In genomic region chr14:31385406-31385805, GRCm38 (mm10) we compare ENCODE assay signal across 9 mouse cellular contexts. TPM values are rescaled to one million over a fixed set of nuclear protein-coding genes. Genes with fewer than 3 reads are reported as not detected.
A peak's percentile ranks its signal among the peaks of the same experiment; 100 is the strongest.
DNase-seq lines count a peak whose midpoint lies in the region; ATAC-seq and TF ChIP-seq lines count a peak whose summit lies in the region.
"Had no signal": no experiment of that assay in that cellular context is flagged by ENCODE, and none has a peak within 500 bp of the region (broad histone marks: within the 10 kb centered on the region; RNA-seq: fewer than 3 reads in every experiment).

No protein-coding gene starts in this region.

- H3K4me3 ChIP-seq in cerebellum, adult 2 months (replicated peaks; ENCODE audit: insufficient read depth, low read depth, low read length) = no peak overlapping the region
- H3K4me3 ChIP-seq in kidney, embryonic 16.5 days (ENCODE audit: low read length) = no peak overlapping the region
- H3K4me3 ChIP-seq in kidney, adult 2 months (ENCODE audit: insufficient read depth, low read depth, low read length) = no peak overlapping the region
- H3K4me3 ChIP-seq in limb, embryonic 13.5 days = no peak overlapping the region
- no peak overlapping the region for H3K4me3 ChIP-seq in thymus, adult 2 months (ENCODE audit: control insufficient read depth, insufficient read depth, low read length)
- H3K4me3 ChIP-seq: midbrain, embryonic 13.5 days had no signal

- no peaks in the 10 kb centered on the region for H3K9me3 ChIP-seq in kidney, embryonic 16.5 days (ENCODE audit: low read length)
- no peaks in the 10 kb centered on the region for H3K9me3 ChIP-seq in limb, embryonic 13.5 days
- H3K9me3 ChIP-seq: midbrain, embryonic 13.5 days had no signal

- 64% methylated on average over 5 of the region's 5 CpGs for WGBS in cerebellum, adult 2 months
- WGBS in kidney, embryonic 16.5 days = 81% methylated on average over 5 of the region's 5 CpGs
- WGBS in kidney, adult 2 months = 80% methylated on average over 5 of the region's 5 CpGs
- 76% methylated on average over 5 of the region's 5 CpGs for WGBS in limb, embryonic 13.5 days
- WGBS in thymus, adult 2 months = 95% methylated on average over 5 of the region's 5 CpGs

- POLR2A ChIA-PET in Patski (lab: Charles Lee) = interaction anchor here (1.4 kb wide), 1 partner anchor 50 kb away, joined by 4 read pairs; the partner anchor contains the start of gene Sh3bp5

- TF ChIP-seq CTCF in cerebellum, adult 2 months (IDR thresholded peaks at IDR 0.05; ENCODE audit: borderline replicate concordance, insufficient read depth, low read depth, low read length) = no peak
- TF ChIP-seq CTCF in kidney, adult 2 months (conservative IDR thresholded peaks at IDR 0.05; ENCODE audit: insufficient read depth, insufficient read length, low read depth, low read length) = no peak
- TF ChIP-seq CTCF in Patski (IDR thresholded peaks at IDR 0.05) = no peak
- TF ChIP-seq CTCF in thymus, adult 2 months (IDR thresholded peaks at IDR 0.05; ENCODE audit: borderline replicate concordance, control insufficient read depth, extremely low read depth, insufficient read depth, low read length, poor library complexity) = no peak

- H3K36me3 ChIP-seq in kidney, embryonic 16.5 days (ENCODE audit: insufficient read depth, low read length) = peaks cover 5% of the 10 kb centered on the region; the same call in 1 of the 2 replicates
- no peaks in the 10 kb centered on the region for H3K36me3 ChIP-seq in kidney, adult 2 months (ENCODE audit: control insufficient read depth, insufficient read depth, low read length)
- peaks cover 26% of the 10 kb centered on the region for H3K36me3 ChIP-seq in limb, embryonic 13.5 days
- no peaks in the 10 kb centered on the region for H3K36me3 ChIP-seq in thymus, adult 2 months (ENCODE audit: control insufficient read depth, insufficient read depth, low read length)

- CTCF ChIA-PET in Patski (lab: Charles Lee) = interaction anchor here (1.0 to 4.2 kb wide), 16 partner anchors 16 to 214 kb away, joined by 3 to 17 read pairs (median 4); partner anchors contain the start of gene Sh3bp5

- no peak for TF ChIP-seq POLR2A in cerebellum, adult 2 months (IDR thresholded peaks at IDR 0.05; ENCODE audit: borderline replicate concordance, insufficient read depth, low read length)
- no peak for TF ChIP-seq POLR2A in kidney, adult 2 months (IDR thresholded peaks at IDR 0.05; ENCODE audit: low read depth, low read length)
- TF ChIP-seq POLR2A in thymus, adult 2 months (IDR thresholded peaks at IDR 0.05; ENCODE audit: control insufficient read depth, extremely low read depth, insufficient read depth, low read length, poor library complexity) = no peak

- 0 out of 2 replicates have a peak overlapping the region, but pooled peaks have one; percentile 4 for H3K9ac ChIP-seq in kidney, embryonic 16.5 days (replicated peaks; ENCODE audit: low read length)
- H3K9ac ChIP-seq in limb, embryonic 13.5 days = 0 out of 2 replicates have a peak overlapping the region, but pooled peaks have one; percentile 0
- H3K9ac ChIP-seq: midbrain, embryonic 13.5 days had no signal

- peaks cover 68% of the 10 kb centered on the region for H3K4me1 ChIP-seq in cerebellum, adult 2 months (ENCODE audit: control insufficient read depth, insufficient read depth, low read length)
- peaks cover 28% of the 10 kb centered on the region for H3K4me1 ChIP-seq in kidney, embryonic 16.5 days (ENCODE audit: insufficient read depth, low read length)
- peaks cover 20% of the 10 kb centered on the region; the same call in 1 of the 2 replicates for H3K4me1 ChIP-seq in kidney, adult 2 months (ENCODE audit: control insufficient read depth, insufficient read depth, low read length)
- H3K4me1 ChIP-seq in limb, embryonic 13.5 days = peaks cover 52% of the 10 kb centered on the region
- H3K4me1 ChIP-seq in thymus, adult 2 months (replicated peaks; ENCODE audit: control insufficient read depth, insufficient read depth, low read length) = peaks cover 19% of the 10 kb centered on the region

- H3K4me2 ChIP-seq in kidney, embryonic 16.5 days (replicated peaks; ENCODE audit: low read depth, low read length) = no peak overlapping the region
- no peak overlapping the region; the same call in 1 of the 2 replicates for H3K4me2 ChIP-seq in limb, embryonic 13.5 days (replicated peaks)
- H3K4me2 ChIP-seq: midbrain, embryonic 13.5 days had no signal

- no peak for ATAC-seq in kidney, embryonic 16.5 days (ENCODE audit: low FRiP score, low TSS enrichment)
- ATAC-seq in Patski = peak; percentile 35
- no peak; the same call in 1 of the 2 replicates for ATAC-seq in limb, embryonic 13.5 days (ENCODE audit: low FRiP score, low read depth)
- ATAC-seq: midbrain, embryonic 13.5 days had no signal

- peak in 1 of 2 experiments; percentile 41 for DNase-seq in cerebellum, adult 2 months
- no peak for DNase-seq in cerebellum, adult 11 months
- no peak for DNase-seq in kidney, adult 2 months
- DNase-seq in Patski (ENCODE audit: low read depth, low spot score) = no peak
- DNase-seq in frontal cortex, adult 2 months (ENCODE audit: extremely low spot score in 1 of 2, low spot score in 1 of 2) = no peak
- no peak for DNase-seq in thymus, adult 2 months

- peak overlapping the region; percentile 62 for H3K27ac ChIP-seq in cerebellum, adult 2 months (ENCODE audit: insufficient read depth, low read length)
- peak overlapping the region; percentile 86 for H3K27ac ChIP-seq in kidney, embryonic 16.5 days (ENCODE audit: low read length)
- no peak overlapping the region for H3K27ac ChIP-seq in kidney, adult 2 months (ENCODE audit: insufficient read depth, low read depth, low read length)
- H3K27ac ChIP-seq in limb, embryonic 13.5 days = peak overlapping the region; percentile 82
- no peak overlapping the region for H3K27ac ChIP-seq in thymus, adult 2 months (ENCODE audit: control insufficient read depth, insufficient read depth, low read length)
- H3K27ac ChIP-seq: midbrain, embryonic 13.5 days had no signal

- in situ Hi-C loops in Patski (cut with MboI; ENCODE audit: low pct_unique_long_range_greater_than_20kb) = loop anchor here (5.0 kb wide), 2 partner anchors 52 to 77 kb away; partner anchors contain the start of gene Sh3bp5

- H3K27me3 ChIP-seq in cerebellum, adult 2 months (ENCODE audit: control insufficient read depth, insufficient read depth, low read length) = no peaks in the 10 kb centered on the region
- no peaks in the 10 kb centered on the region for H3K27me3 ChIP-seq in kidney, embryonic 16.5 days (ENCODE audit: insufficient read depth, low read length)
- H3K27me3 ChIP-seq in kidney, adult 2 months (replicated peaks; ENCODE audit: control insufficient read depth, insufficient read depth, low read length) = no peaks in the 10 kb centered on the region
- no peaks in the 10 kb centered on the region for H3K27me3 ChIP-seq in Patski
- no peaks in the 10 kb centered on the region for H3K27me3 ChIP-seq in limb, embryonic 13.5 days
- H3K27me3 ChIP-seq in thymus, adult 2 months (ENCODE audit: control insufficient read depth, insufficient read depth, low read length) = no peaks in the 10 kb centered on the region
- H3K27me3 ChIP-seq: midbrain, embryonic 13.5 days had no signal

RNA-seq across cellular contexts. Expression of gene Capn7, which starts 49.0 kb away (rescaled TPM):
- 38.0 and 40.4 TPM in 2 replicates for polyA plus RNA-seq in cerebellum, adult 2 months (2012; rRNA removed)
- 45.0 and 48.8 TPM in 2 replicates for polyA plus RNA-seq in kidney, embryonic 16.5 days (2015; fragmentation: Nextera tagmentation; extraction: Ambion mirVana)
- 13.6 and 16.2 TPM in 2 replicates for polyA plus RNA-seq in kidney, adult 2 months (2012; rRNA removed)
- 50.4 TPM for polyA plus RNA-seq in Patski (2021)
- polyA plus RNA-seq in limb, embryonic 13.5 days (2015; fragmentation: Nextera tagmentation; extraction: Ambion mirVana) = 40.0 and 41.4 TPM in 2 replicates
- polyA plus RNA-seq in frontal cortex, adult 2 months (2012; rRNA removed) = 32.1 and 33.7 TPM in 2 replicates
- 23.8 and 24.2 TPM in 2 replicates for polyA plus RNA-seq in thymus, adult 2 months (2012; rRNA removed)

RNA-seq across cellular contexts. Expression of gene Sh3bp5, which starts 50.5 kb away (rescaled TPM):
- polyA plus RNA-seq in cerebellum, adult 2 months (2012; rRNA removed) = 72.9 and 77.1 TPM in 2 replicates
- 34.1 and 39.0 TPM in 2 replicates for polyA plus RNA-seq in kidney, embryonic 16.5 days (2015; fragmentation: Nextera tagmentation; extraction: Ambion mirVana)
- 33.4 and 43.4 TPM in 2 replicates for polyA plus RNA-seq in kidney, adult 2 months (2012; rRNA removed)
- polyA plus RNA-seq in Patski (2021) = 11.3 TPM
- polyA plus RNA-seq in limb, embryonic 13.5 days (2015; fragmentation: Nextera tagmentation; extraction: Ambion mirVana) = 53.2 and 57.8 TPM in 2 replicates
- 38.4 and 44.0 TPM in 2 replicates for polyA plus RNA-seq in frontal cortex, adult 2 months (2012; rRNA removed)
- polyA plus RNA-seq in thymus, adult 2 months (2012; rRNA removed) = 10.5 and 10.7 TPM in 2 replicates

Comparison
In these comparisons a context has a peak if more than half of its experiments do, and no peak if none do; other contexts are left out.
1. H3K27ac ChIP-seq: peak in cerebellum, adult 2 months (single experiment), kidney, embryonic 16.5 days (single experiment) and limb, embryonic 13.5 days (single experiment); none in kidney, adult 2 months (single experiment) and thymus, adult 2 months (single experiment).